Mouse (Mus musculus): Measurements from ENCODE around the gene Ccdc9b.

The Ccdc9b gene

GRCm38 (mm10) chr2:118761906-118762783 is at the start of gene Ccdc9b:
Gene Ccdc9b (minus strand): TSS chr2:118762661.
- peak; percentile 96 to 97 for DNase-seq

- DNase-seq = no peak
Measured at GRCm38 (mm10) chr2:118810861-118811260, 48.4 kb upstream of the Ccdc9b start.

GRCm38 (mm10) chr2:118806860-118807259 is 44.4 kb upstream of the Ccdc9b start:
- peak in 1 of 2 experiments; percentile 2 for DNase-seq

- no peak for DNase-seq
Measured at GRCm38 (mm10) chr2:118805756-118806155, 43.3 kb upstream of the Ccdc9b start.

GRCm38 (mm10) chr2:118805137-118805536 is 42.7 kb upstream of the Ccdc9b start:
- no peak for DNase-seq

GRCm38 (mm10) chr2:118804474-118804873 is 42.0 kb upstream of the Ccdc9b start:
- DNase-seq = no peak

GRCm38 (mm10) chr2:118802542-118803118 is 40.2 kb upstream of the Ccdc9b start:
- DNase-seq = no peak

GRCm38 (mm10) chr2:118793636-118794035 is 31.2 kb upstream of the Ccdc9b start:
- no peak for DNase-seq

GRCm38 (mm10) chr2:118792259-118792613 is 29.8 kb upstream of the Ccdc9b start:
- DNase-seq = no peak

GRCm38 (mm10) chr2:118791591-118792258 is 29.3 kb upstream of the Ccdc9b start:
- DNase-seq = no peak

GRCm38 (mm10) chr2:118790551-118791525 is 28.4 kb upstream of the Ccdc9b start:
- DNase-seq = peak; percentile 77 to 86

GRCm38 (mm10) chr2:118790221-118790550 is 27.7 kb upstream of the Ccdc9b start:
- no peak for DNase-seq

- DNase-seq = no peak
Measured at GRCm38 (mm10) chr2:118789501-118789900, 27.0 kb upstream of the Ccdc9b start.

GRCm38 (mm10) chr2:118786525-118786924 is 24.1 kb upstream of the Ccdc9b start:
- no peak for DNase-seq

- DNase-seq = no peak
Measured at GRCm38 (mm10) chr2:118783663-118784062, 21.2 kb upstream of the Ccdc9b start.

- peak; percentile 16 to 31 for DNase-seq
Measured at GRCm38 (mm10) chr2:118783093-118783492, 20.6 kb upstream of the Ccdc9b start.

- no peak for DNase-seq
Measured at GRCm38 (mm10) chr2:118782303-118782702, 19.8 kb upstream of the Ccdc9b start.

- DNase-seq = no peak
Measured at GRCm38 (mm10) chr2:118781115-118781514, 18.7 kb upstream of the Ccdc9b start.

GRCm38 (mm10) chr2:118779504-118780480 is 17.3 kb upstream of the Ccdc9b start, which contains the start of gene Disp2:
Gene Disp2 (plus strand): TSS chr2:118779719.
- peak; percentile 95 to 98 for DNase-seq

GRCm38 (mm10) chr2:118779065-118779464 is 16.6 kb upstream of the Ccdc9b start:
- no peak for DNase-seq

- no peak for DNase-seq
Measured at GRCm38 (mm10) chr2:118778418-118778817, 16.0 kb upstream of the Ccdc9b start.

Data from kidney, postnatal 36 days (tissue).